Mouse (Mus musculus) liver, postnatal 0 days (tissue): Measurements from ENCODE around the gene Atf3. TPM values are rescaled to one million over a fixed set of nuclear protein-coding genes. Genes with fewer than 3 reads are reported as not detected.

ENCODE experiments used
- ATAC-seq: fragments of 200-750 bp; cut with Nextera tagmentation; 2 replicates; pipeline ENCODE4 v1.8.0; 2017; ENCODE audit warnings: mild to moderate bottlenecking, moderate library complexity
- DNase-seq: peaks from one replicate; pipeline ENCODE4 v3.0.0-alpha.2; 2016
- H3K27ac ChIP-seq: fragments of 300-500 bp; sonication (generic); 2 replicates; pipeline ENCODE4 v1.5.1; 2014; ENCODE audit warnings: antibody characterized with exemption, moderate library complexity, mild to moderate bottlenecking, low read depth
- H3K27me3 ChIP-seq: fragments of 300-500 bp; sonication (generic); 2 replicates; pipeline ENCODE4 v1.6.1; 2014; ENCODE audit warnings: low read length, control low read depth, mixed read lengths; ENCODE audit not compliant: insufficient read depth
- H3K36me3 ChIP-seq: fragments of 300-500 bp; sonication (generic); replicated peaks from 2 replicates; pipeline ENCODE4 v1.6.1; 2014; ENCODE audit warnings: mild to moderate bottlenecking, control low read depth, low read length, moderate library complexity, mixed read lengths; ENCODE audit not compliant: insufficient read depth
- H3K4me1 ChIP-seq: fragments of 300-500 bp; sonication (generic); 2 replicates; pipeline ENCODE4 v1.6.1; 2014; ENCODE audit warnings: antibody characterized with exemption, mild to moderate bottlenecking, control low read depth; ENCODE audit not compliant: insufficient read depth
- H3K4me2 ChIP-seq: fragments of 300-500 bp; sonication (generic); 2 replicates; pipeline ENCODE4 v1.6.1; 2014; ENCODE audit warnings: low read depth, mild to moderate bottlenecking, low read length, moderate library complexity, mixed read lengths
- H3K4me3 ChIP-seq: fragments of 300-500 bp; sonication (generic); 2 replicates; pipeline ENCODE4 v1.5.1; 2014; ENCODE audit warnings: low read depth, low read length
- H3K9ac ChIP-seq: fragments of 300-500 bp; sonication (generic); replicated peaks from 2 replicates; pipeline ENCODE4 v1.6.1; 2014; ENCODE audit warnings: mild to moderate bottlenecking, moderate library complexity
- H3K9me3 ChIP-seq: fragments of 300-500 bp; sonication (generic); 2 replicates; pipeline ENCODE4 v1.6.1; 2016; ENCODE audit warnings: mild to moderate bottlenecking, control low read depth, low read length, mixed read lengths
- CTCF ChIP-seq: sonication (generic); IDR thresholded peaks from 2 replicates; pipeline ENCODE4 v1.5.1; 2016; ENCODE audit warnings: antibody characterized with exemption, low read depth
- EP300 ChIP-seq: IDR thresholded peaks from 2 replicates; pipeline ENCODE4 v1.6.1; 2016; ENCODE audit warnings: antibody characterized with exemption, low read depth, mild to moderate bottlenecking
- WGBS: fragments of 180-500 bp; shearing (Covaris S2); extraction: QIAGEN DNeasy Blood & Tissue Kit; methylation state at CpG from one replicate; pipeline ENCODE4 v1.1.7; 2014; ENCODE audit not compliant: insufficient replicate concordance; 5-methylcytosine and 5-hydroxymethylcytosine counted together
- polyA plus RNA-seq: library from polyadenylated mRNA; unstranded; fragments of >200 nt; fragmentation: Nextera tagmentation; extraction: Ambion mirVana; gene quantifications from 2 replicates; pipeline ENCODE4 v1.2.1, GENCODE M21; 2015

Atf3 gene
- polyA plus RNA-seq, 1 experiment from 2014 or later: 1.00 TPM

- peak; percentile 88 for ATAC-seq
- 8% methylated on average over 37 of the region's 38 CpGs for WGBS
- H3K27me3 ChIP-seq: 0 out of 2 replicates have a peak, but pooled peaks cover 2% of the 10 kb centered on the region
Observed at GRCm38 (mm10) chr1:191125811-191126638, 91.8 kb downstream of the Atf3 start.

GRCm38 (mm10) chr1:191124288-191124687 lies 93.6 kb downstream of the Atf3 start:
- no peak overlapping the region for H3K9ac ChIP-seq
- H3K9me3 ChIP-seq: 0 out of 2 replicates have a peak, but pooled peaks cover 2% of the 10 kb centered on the region
- no peak for DNase-seq
- TF ChIP-seq CTCF (no peak), EP300 (no peak)
- H3K36me3 ChIP-seq: no peaks in the 10 kb centered on the region
- H3K4me2 ChIP-seq: no peak overlapping the region
- no peak overlapping the region for H3K27ac ChIP-seq
- H3K4me1 ChIP-seq: peaks cover 2% of the 10 kb centered on the region; the same call in 1 of the 2 replicates
- no peak overlapping the region for H3K4me3 ChIP-seq
- 58% methylated on average over 4 of the region's 4 CpGs for WGBS
- ATAC-seq: no peak
- H3K27me3 ChIP-seq: 0 out of 2 replicates have a peak, but pooled peaks cover 2% of the 10 kb centered on the region

More at GRCm38 (mm10) chr1:191125811-191126638, 91.8 kb downstream of the Atf3 start:
- no peak for TF ChIP-seq EP300
- TF ChIP-seq CTCF: peak; percentile 88
- peaks cover 2% of the 10 kb centered on the region; the same call in 1 of the 2 replicates for H3K4me1 ChIP-seq
- 0 out of 2 replicates have a peak overlapping the region, but pooled peaks have one; percentile 48 for H3K9ac ChIP-seq
- no peak overlapping the region for H3K27ac ChIP-seq
- peak overlapping the region; percentile 70 for H3K4me2 ChIP-seq
- peak; percentile 87 for DNase-seq
- no peaks in the 10 kb centered on the region for H3K36me3 ChIP-seq
- peak overlapping the region; percentile 40 for H3K4me3 ChIP-seq
- H3K9me3 ChIP-seq: 0 out of 2 replicates have a peak, but pooled peaks cover 4% of the 10 kb centered on the region

GRCm38 (mm10) chr1:191123696-191124095 lies 94.1 kb downstream of the Atf3 start:
- WGBS: 60% methylated on average over 2 of the region's 2 CpGs
- H3K36me3 ChIP-seq: no peaks in the 10 kb centered on the region
- H3K4me1 ChIP-seq: peaks cover 2% of the 10 kb centered on the region; the same call in 1 of the 2 replicates
- ATAC-seq (no peak), DNase-seq (no peak)
- no peaks in the 10 kb centered on the region for H3K9me3 ChIP-seq
- H3K9ac ChIP-seq: no peak overlapping the region
- no peak overlapping the region for H3K4me2 ChIP-seq
- TF ChIP-seq EP300 (no peak), CTCF (no peak)
- H3K27ac ChIP-seq: no peak overlapping the region
- H3K4me3 ChIP-seq: no peak overlapping the region
- H3K27me3 ChIP-seq: 0 out of 2 replicates have a peak, but pooled peaks cover 2% of the 10 kb centered on the region

GRCm38 (mm10) chr1:191122744-191123143 lies 95.1 kb downstream of the Atf3 start:
- H3K4me2 ChIP-seq: no peak overlapping the region
- ATAC-seq (no peak), DNase-seq (no peak)
- no peaks in the 10 kb centered on the region for H3K9me3 ChIP-seq
- TF ChIP-seq EP300 (no peak), CTCF (no peak)
- H3K4me3 ChIP-seq: no peak overlapping the region
- no peak overlapping the region for H3K9ac ChIP-seq
- no peaks in the 10 kb centered on the region for H3K36me3 ChIP-seq
- 55% methylated on average over 3 of the region's 3 CpGs for whole genome bisulfite sequencing
- H3K27ac ChIP-seq: no peak overlapping the region
- H3K4me1 ChIP-seq: peaks cover 2% of the 10 kb centered on the region; the same call in 1 of the 2 replicates
- 0 out of 2 replicates have a peak, but pooled peaks cover 2% of the 10 kb centered on the region for H3K27me3 ChIP-seq

Other genes starting within 250 kb of the Atf3 start
- 0.27 and 0.31 TPM in 2 replicates for gene Vash2, start 238.7 kb downstream of the Atf3 start, polyA plus RNA-seq
- gene Flvcr1, start 191.9 kb downstream of the Atf3 start, polyA plus RNA-seq: 2.6 and 3.0 TPM in 2 replicates
- gene Spata45, start 181.4 kb downstream of the Atf3 start, polyA plus RNA-seq: 0.49 TPM in 1 of 2 replicates, not detected in the other
- 6.0 and 6.5 TPM in 2 replicates for gene Tatdn3, start 155.1 kb downstream of the Atf3 start, polyA plus RNA-seq
- gene Nsl1, start 155.0 kb downstream of the Atf3 start, polyA plus RNA-seq: 5.2 and 5.7 TPM in 2 replicates
- gene Batf3, start 120.2 kb downstream of the Atf3 start, polyA plus RNA-seq: 1.6 and 2.2 TPM in 2 replicates
- gene Fam71a, start 53.2 kb downstream of the Atf3 start, polyA plus RNA-seq: not detected in 2 replicates
- 36.6 and 37.0 TPM in 2 replicates for gene Nenf, start 100.2 kb upstream of the Atf3 start, polyA plus RNA-seq
- 3.8 and 4.4 TPM in 2 replicates for gene Tmem206, start 107.9 kb upstream of the Atf3 start, polyA plus RNA-seq
- 27.1 and 30.7 TPM in 2 replicates for gene Ppp2r5a, start 185.2 kb upstream of the Atf3 start, polyA plus RNA-seq